23 mouse cellular contexts compared by ENCODE assay signal in the genomic region with DNA sequence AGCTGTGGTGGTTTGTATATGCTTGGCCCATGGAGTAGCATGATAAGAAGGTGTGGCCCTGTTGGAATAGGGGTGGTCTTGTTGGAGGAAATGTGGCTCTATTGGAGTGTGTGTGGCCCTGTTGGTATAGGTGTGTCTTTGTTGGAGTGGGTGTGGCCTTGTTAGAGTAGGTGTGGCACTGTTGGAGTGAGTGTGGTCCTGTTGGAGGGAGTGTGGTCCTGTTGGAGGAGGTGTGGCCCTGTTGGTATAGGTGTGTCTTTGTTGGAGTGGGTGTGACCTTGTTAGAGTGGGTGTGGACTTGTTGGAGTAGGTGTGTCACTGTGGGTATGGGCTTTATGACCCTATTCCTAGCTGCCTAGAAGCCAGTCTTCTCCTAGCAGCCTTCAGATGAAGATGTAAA.
"Had no signal": no experiment of that assay in that cellular context is flagged by ENCODE, and none has a peak within 500 bp of the region (broad histone marks: within the 10 kb centered on the region; RNA-seq: fewer than 3 reads in every experiment).

No protein-coding gene starts in this region.

- H3K4me2 ChIP-seq: heart, embryonic 12.5 days; hindbrain, embryonic 12.5 days; hindbrain, embryonic 14.5 days; limb, embryonic 12.5 days had no signal

- H3K9me3 ChIP-seq: limb, embryonic 10.5 days had no signal

- H3K27ac ChIP-seq: gastrocnemius, adult 2 months; heart, embryonic 10.5 days; hindbrain, embryonic 10.5 days; hindbrain, embryonic 12.5 days; hindbrain, embryonic 14.5 days; layer of hippocampus, adult 2 months; left cerebral cortex, adult 2 months; limb, embryonic 10.5 days; limb, embryonic 12.5 days had no signal

- H3K36me3 ChIP-seq: heart, embryonic 10.5 days; heart, embryonic 12.5 days; hindbrain, embryonic 10.5 days; hindbrain, embryonic 12.5 days; limb, embryonic 10.5 days; limb, embryonic 12.5 days had no signal

- H3K9ac ChIP-seq: heart, embryonic 12.5 days; hindbrain, embryonic 12.5 days; hindbrain, embryonic 14.5 days; limb, embryonic 12.5 days had no signal

- ATAC-seq: hindbrain, embryonic 16.5 days; inflammation-experienced regulatory T-cells, adult 6 months had no signal

- H3K4me3 ChIP-seq: gastrocnemius, adult 2 months; heart, embryonic 10.5 days; heart, embryonic 12.5 days; hindbrain, embryonic 10.5 days; hindbrain, embryonic 12.5 days; layer of hippocampus, adult 2 months; left cerebral cortex, adult 2 months; limb, embryonic 10.5 days; limb, embryonic 12.5 days had no signal

- DNase-seq: gastrocnemius, adult 2 months; gastrocnemius, postnatal 10 days; gastrocnemius, postnatal 25 days; heart, adult 18-20 months; heart, postnatal 10 days; heart, postnatal 4 days; kidney, adult 18-20 months; kidney, adult 8-10 months; kidney, postnatal 10 days; kidney, postnatal 25 days; kidney, postnatal 4 days; liver had no signal
